Mouse (Mus musculus) lung, postnatal 0 days (tissue): ENCODE measurements around the gene Kif5a. TPM values are rescaled to one million over a fixed set of nuclear protein-coding genes. Genes with fewer than 3 reads are reported as not detected.

Source experiments
- ATAC-seq: fragments of 200-750 bp; cut with Nextera tagmentation; 2 replicates; pipeline ENCODE4 v1.8.0; 2017; ENCODE audit warnings: moderate library complexity
- DNase-seq: peaks from one replicate; pipeline ENCODE4 v3.0.0-alpha.2; 2016; ENCODE audit warnings: low spot score
- H3K27ac ChIP-seq: fragments of 300-500 bp; sonication (generic); 2 replicates; pipeline ENCODE4 v1.5.1; 2014; ENCODE audit warnings: antibody characterized with exemption, mild to moderate bottlenecking, low read length, mixed read lengths
- H3K27me3 ChIP-seq: fragments of 300-500 bp; sonication (generic); replicated peaks from 2 replicates; pipeline ENCODE4 v1.6.1; 2014; ENCODE audit warnings: low read length, mixed read lengths; ENCODE audit not compliant: insufficient read depth
- H3K36me3 ChIP-seq: fragments of 300-500 bp; sonication (generic); 2 replicates; pipeline ENCODE4 v1.6.1; 2014; ENCODE audit warnings: low read length, mixed read lengths; ENCODE audit not compliant: insufficient read depth
- H3K4me1 ChIP-seq: fragments of 300-500 bp; sonication (generic); 2 replicates; pipeline ENCODE4 v1.6.1; 2014; ENCODE audit warnings: antibody characterized with exemption, low read depth, low read length, mixed read lengths; ENCODE audit not compliant: insufficient read depth
- H3K4me2 ChIP-seq: fragments of 300-500 bp; sonication (generic); replicated peaks from 2 replicates; pipeline ENCODE4 v1.6.1; 2014; ENCODE audit warnings: low read depth, mild to moderate bottlenecking, low read length, moderate library complexity, mixed read lengths
- H3K4me3 ChIP-seq: fragments of 300-500 bp; sonication (generic); 2 replicates; pipeline ENCODE4 v1.5.1; 2014; ENCODE audit warnings: low read depth, low read length
- H3K9ac ChIP-seq: fragments of 300-500 bp; sonication (generic); replicated peaks from 2 replicates; pipeline ENCODE4 v1.6.1; 2014; ENCODE audit warnings: low read depth, mild to moderate bottlenecking
- H3K9me3 ChIP-seq: fragments of 300-500 bp; sonication (generic); 2 replicates; pipeline ENCODE4 v1.6.1; 2016; ENCODE audit warnings: low read length, mixed read lengths
- CTCF ChIP-seq: IDR thresholded peaks from 2 replicates; pipeline ENCODE4 v1.5.1; 2016; ENCODE audit warnings: antibody characterized with exemption, mild to moderate bottlenecking
- EP300 ChIP-seq: IDR thresholded peaks from 2 replicates; pipeline ENCODE4 v1.6.1; 2016; ENCODE audit warnings: antibody characterized with exemption, mild to moderate bottlenecking, control low read depth
- WGBS: fragments of 180-500 bp; shearing (Covaris S2); extraction: QIAGEN DNeasy Blood & Tissue Kit; methylation state at CpG from one replicate; pipeline ENCODE4 v1.1.7; 2014; 5-methylcytosine and 5-hydroxymethylcytosine counted together
- polyA plus RNA-seq: library from polyadenylated mRNA; unstranded; fragments of >200 nt; fragmentation: Nextera tagmentation; extraction: Ambion mirVana; gene quantifications from 2 replicates; pipeline ENCODE4 v1.2.1, GENCODE M21; 2015

Gene Kif5a
- polyA plus RNA-seq, 1 experiment from 2014 or later = 0.12 TPM

GRCm38 (mm10) chr10:127197505-127198110 is 65.5 kb downstream of the Kif5a start:
- DNase-seq = no peak
- no peak overlapping the region for H3K4me3 ChIP-seq
- no peak for TF ChIP-seq EP300
- H3K27me3 ChIP-seq = no peaks in the 10 kb centered on the region
- no peak for ATAC-seq
- H3K4me2 ChIP-seq = no peak overlapping the region
- H3K36me3 ChIP-seq = peaks cover 17% of the 10 kb centered on the region; the same call in 1 of the 2 replicates
- no peak overlapping the region for H3K27ac ChIP-seq
- peaks cover 5% of the 10 kb centered on the region; the same call in 1 of the 2 replicates for H3K4me1 ChIP-seq
- whole genome bisulfite sequencing = 74% methylated on average over 11 of the region's 11 CpGs
- H3K9me3 ChIP-seq = no peaks in the 10 kb centered on the region
- H3K9ac ChIP-seq = no peak overlapping the region

- DNase-seq (no peak), ATAC-seq (no peak)
- Histone ChIP-seq H3K36me3 (peaks cover 13% of the 10 kb centered on the region; the same call in 1 of the 2 replicates), H3K4me1 (peaks cover 5% of the 10 kb centered on the region; the same call in 1 of the 2 replicates), H3K4me3 (no peak overlapping the region), H3K4me2 (no peak overlapping the region), H3K27me3 (no peaks in the 10 kb centered on the region), H3K9me3 (no peaks in the 10 kb centered on the region), H3K27ac (no peak overlapping the region), H3K9ac (no peak overlapping the region)
- 86% methylated on average over 8 of the region's 8 CpGs for WGBS
- TF ChIP-seq EP300 (no peak), CTCF (no peak)
These were observed 66.0 kb downstream of the Kif5a start for GRCm38 (mm10) chr10:127197104-127197503.

DNA sequence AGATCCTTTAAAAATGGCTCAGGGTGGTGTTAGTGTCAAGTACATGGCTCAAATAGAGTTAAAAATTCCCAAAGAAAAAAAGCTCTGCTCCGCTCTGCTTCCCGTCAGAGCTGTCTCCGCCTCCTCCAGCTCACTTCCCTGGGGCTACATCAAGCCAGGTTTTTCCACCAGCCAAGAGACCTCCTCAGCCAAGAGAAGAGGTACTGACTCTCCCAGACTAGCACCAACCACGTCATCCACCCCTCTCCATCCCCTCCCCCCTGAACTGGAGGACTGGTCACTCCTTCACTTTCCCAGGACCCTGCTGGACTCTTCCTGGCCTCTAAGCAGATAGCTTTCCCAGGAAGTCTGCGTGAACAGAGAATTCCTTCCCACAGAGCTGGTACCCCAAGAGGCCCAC is 66.8 kb downstream of the Kif5a start:
- Histone ChIP-seq H3K4me3 (peak overlapping the region; percentile 64), H3K4me2 (peak overlapping the region; percentile 95), H3K36me3 (0 out of 2 replicates have a peak, but pooled peaks cover 12% of the 10 kb centered on the region), H3K4me1 (peaks cover 5% of the 10 kb centered on the region; the same call in 1 of the 2 replicates), H3K9ac (peak overlapping the region; percentile 67; the same call in 1 of the 2 replicates), H3K27me3 (no peaks in the 10 kb centered on the region), H3K9me3 (no peaks in the 10 kb centered on the region), H3K27ac (peak overlapping the region; percentile 92)
- ATAC-seq (peak; percentile 86), DNase-seq (peak; percentile 93)
- TF ChIP-seq CTCF (no peak), EP300 (no peak)
- WGBS = 12% methylated on average over 5 of the region's 5 CpGs

DNA sequence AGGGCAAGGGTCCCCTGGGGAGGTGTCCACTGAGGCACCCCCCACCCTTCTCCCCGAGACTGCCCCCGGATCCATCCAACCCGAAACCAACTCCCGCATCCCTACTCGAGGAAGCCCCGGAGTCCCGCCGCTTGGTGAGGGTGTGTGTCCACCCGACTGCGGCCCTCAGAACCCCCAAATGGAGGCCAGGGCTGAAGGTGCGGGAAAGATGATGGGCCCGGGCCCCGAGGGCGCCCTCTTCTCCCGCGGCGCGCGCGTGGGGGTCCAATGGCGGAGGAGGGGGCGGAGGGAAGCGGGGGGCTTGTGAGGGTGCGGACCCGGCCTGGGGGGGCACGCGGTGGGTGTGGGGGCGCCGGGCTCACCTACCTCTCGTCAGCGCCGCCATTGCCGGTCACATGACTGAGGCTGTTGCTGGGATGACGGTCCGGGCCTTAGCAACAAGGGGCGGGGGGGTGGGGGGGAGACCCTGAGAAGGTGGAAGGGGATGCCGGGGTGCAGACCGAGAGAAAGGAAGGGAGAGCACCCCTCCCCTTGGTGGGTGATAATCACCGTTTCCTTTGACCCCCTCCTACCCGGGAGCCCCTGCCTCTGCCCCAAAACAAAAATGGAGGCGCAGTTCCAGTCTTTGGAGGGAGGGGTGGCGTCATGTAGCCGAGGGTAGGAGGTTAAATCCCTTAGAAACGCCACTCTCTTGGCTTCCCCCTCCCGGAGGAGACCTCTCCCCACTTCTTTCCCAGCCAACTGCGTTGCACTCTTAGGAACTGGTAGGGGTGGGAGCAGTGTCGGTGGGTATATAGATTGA is 67.6 kb downstream of the Kif5a start, which contains the start of gene Dtx3:
Gene Dtx3, minus strand, starts transcription at position 401 of the 802 bp plus-strand sequence.
- 1% methylated on average over 24 of the region's 47 CpGs for WGBS
- DNase-seq = peak; percentile 55
- H3K27ac ChIP-seq = peak within 1 kb of the TSS; percentile 92
- H3K4me3 ChIP-seq = peak within 1 kb of the TSS; percentile 64
- peaks cover 5% of the 10 kb centered on the region; the same call in 1 of the 2 replicates for H3K4me1 ChIP-seq
- 0 out of 2 replicates have a peak, but pooled peaks cover 12% of the 10 kb centered on the region for H3K36me3 ChIP-seq
- no peaks in the 10 kb centered on the region for H3K27me3 ChIP-seq
- peak; percentile 41 for ATAC-seq
- no peak for TF ChIP-seq EP300
- TF ChIP-seq CTCF = no peak
- H3K9me3 ChIP-seq = no peaks in the 10 kb centered on the region
- peak within 1 kb of the TSS; percentile 67 for H3K9ac ChIP-seq
- H3K4me2 ChIP-seq = peak within 1 kb of the TSS; percentile 95

- 4% methylated on average over 22 of the region's 22 CpGs for WGBS
- DNase-seq = peak; percentile 73
- Histone ChIP-seq H3K4me2 (peak overlapping the region; percentile 95), H3K9ac (peak overlapping the region; percentile 67), H3K36me3 (0 out of 2 replicates have a peak, but pooled peaks cover 5% of the 10 kb centered on the region), H3K4me1 (peaks cover 10% of the 10 kb centered on the region; the same call in 1 of the 2 replicates), H3K27me3 (no peaks in the 10 kb centered on the region), H3K9me3 (no peaks in the 10 kb centered on the region), H3K27ac (peak overlapping the region; percentile 92), H3K4me3 (peak overlapping the region; percentile 64)
- no peak for TF ChIP-seq CTCF
- no peak for TF ChIP-seq EP300
- ATAC-seq = peak; percentile 58
These were observed 68.5 kb downstream of the Kif5a start for GRCm38 (mm10) chr10:127194428-127195327.
